Comparison of ENCODE assay signal across 15 mouse cellular contexts in the genomic region with DNA sequence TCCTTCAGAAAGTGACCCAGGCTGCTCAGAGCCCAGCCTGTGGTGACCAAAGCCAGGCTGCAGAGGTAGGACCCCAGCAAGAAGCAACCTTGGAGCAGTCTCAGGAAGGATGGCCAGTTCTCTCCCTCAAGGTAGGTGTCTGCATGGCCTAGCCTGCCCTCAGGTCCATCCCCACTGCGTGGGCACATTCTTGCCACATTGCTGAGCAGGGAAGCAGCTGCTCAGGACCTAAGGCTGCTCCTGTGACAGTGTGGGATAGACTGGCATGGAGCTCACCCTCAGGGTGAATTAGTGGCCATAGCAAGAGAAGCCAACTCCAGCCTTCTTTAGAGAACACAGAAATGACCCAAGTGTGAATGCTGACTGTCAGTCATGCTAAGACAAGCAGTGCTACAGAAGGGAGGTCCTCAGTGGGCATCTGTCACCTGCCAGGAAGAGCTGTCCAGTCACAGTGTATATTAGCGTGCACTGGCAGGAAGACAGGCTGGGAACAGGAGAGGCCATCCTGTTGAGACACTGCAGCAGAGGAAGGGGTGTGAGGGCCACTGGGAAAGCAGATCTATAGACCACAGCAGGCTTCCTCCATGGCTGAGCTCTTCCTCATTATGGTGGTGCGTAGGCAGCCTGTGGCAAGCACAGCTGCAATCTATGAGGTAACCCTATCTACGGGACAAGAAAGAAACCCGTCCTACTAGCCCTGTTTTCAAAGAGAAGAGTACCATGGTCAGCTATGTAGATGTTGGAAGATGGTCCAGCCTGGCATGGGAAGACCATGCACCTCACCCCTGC. TPM values are rescaled to one million over a fixed set of nuclear protein-coding genes. Genes with fewer than 3 reads are reported as not detected.
DNase-seq lines count a peak whose midpoint lies in the region; ATAC-seq lines count a peak whose summit lies in the region.
"Had no signal": no experiment of that assay in that cellular context is flagged by ENCODE, and none has a peak within 500 bp of the region (broad histone marks: within the 10 kb centered on the region; RNA-seq: fewer than 3 reads in every experiment).

No protein-coding gene starts in this region.

- H3K4me2 ChIP-seq in lung, embryonic 15.5 days, result no peak overlapping the region
- H3K4me2 ChIP-seq in forebrain, embryonic 12.5 days, result no peak overlapping the region
- H3K4me2 ChIP-seq in forebrain, embryonic 13.5 days, result no peak overlapping the region

- DNase-seq in heart, adult 9 months (ENCODE audit: low spot score in 2 of 2), result peak; percentile 4 to 16
- DNase-seq in heart, adult 8-10 months (ENCODE audit: low spot score), result no peak
- peak; percentile 4 for DNase-seq in MEL-GATA-1-ER (ENCODE audit: extremely low read depth, low read depth)
- no peak for DNase-seq in gastrocnemius, adult 8-10 months (ENCODE audit: low spot score in 2 of 2)
- DNase-seq: cerebellum, adult 2 months; heart, postnatal 4 days; kidney, adult 11 months had no signal

- no peaks in the 10 kb centered on the region for H3K36me3 ChIP-seq in lung, embryonic 15.5 days
- peaks cover 3% of the 10 kb centered on the region; the same call in 1 of the 2 replicates for H3K36me3 ChIP-seq in forebrain, embryonic 12.5 days (replicated peaks)
- H3K36me3 ChIP-seq in forebrain, embryonic 13.5 days (ENCODE audit: poor library complexity, severe bottlenecking), result 0 out of 2 replicates have a peak, but pooled peaks cover 9% of the 10 kb centered on the region
- H3K36me3 ChIP-seq: heart, embryonic 10.5 days had no signal

- no peaks in the 10 kb centered on the region for H3K27me3 ChIP-seq in lung, embryonic 15.5 days
- H3K27me3 ChIP-seq in forebrain, embryonic 12.5 days, result no peaks in the 10 kb centered on the region
- no peaks in the 10 kb centered on the region for H3K27me3 ChIP-seq in forebrain, embryonic 13.5 days

- H3K4me1 ChIP-seq in lung, embryonic 15.5 days, result peaks cover 5% of the 10 kb centered on the region; the same call in 1 of the 2 replicates
- peaks cover 7% of the 10 kb centered on the region for H3K4me1 ChIP-seq in forebrain, embryonic 12.5 days
- H3K4me1 ChIP-seq in forebrain, embryonic 13.5 days, result peaks cover 17% of the 10 kb centered on the region

- H3K4me3 ChIP-seq in lung, embryonic 15.5 days, result no peak overlapping the region
- H3K4me3 ChIP-seq in forebrain, embryonic 12.5 days (replicated peaks), result no peak overlapping the region
- no peak overlapping the region for H3K4me3 ChIP-seq in forebrain, embryonic 13.5 days
- H3K4me3 ChIP-seq: erythroblast, embryonic 14.5 days; heart, embryonic 10.5 days had no signal

- 76% methylated on average over 5 of the region's 5 CpGs for whole genome bisulfite sequencing in lung, embryonic 15.5 days
- 88% methylated on average over 5 of the region's 5 CpGs for WGBS in forebrain, embryonic 12.5 days
- 85% methylated on average over 5 of the region's 5 CpGs for WGBS in forebrain, embryonic 13.5 days

- 0 out of 2 replicates have a peak overlapping the region, but pooled peaks have one; percentile 6 for H3K27ac ChIP-seq in lung, embryonic 15.5 days
- no peak overlapping the region for H3K27ac ChIP-seq in forebrain, embryonic 12.5 days
- H3K27ac ChIP-seq in forebrain, embryonic 13.5 days, result no peak overlapping the region
- H3K27ac ChIP-seq: heart, embryonic 10.5 days; liver, embryonic 14.5 days had no signal

- no peak for ATAC-seq in lung, embryonic 15.5 days (ENCODE audit: borderline replicate concordance, extremely low read depth, low FRiP score, low TSS enrichment)
- peak; percentile 95 for ATAC-seq in megakaryocyte progenitor cell, adult 5-6 weeks (replicated peaks; ENCODE audit: poor library complexity)
- ATAC-seq in forebrain, embryonic 12.5 days (ENCODE audit: low FRiP score), result no peak
- ATAC-seq in forebrain, embryonic 13.5 days, result no peak

- no peaks in the 10 kb centered on the region for H3K9me3 ChIP-seq in lung, embryonic 15.5 days
- no peaks in the 10 kb centered on the region for H3K9me3 ChIP-seq in forebrain, embryonic 12.5 days
- no peaks in the 10 kb centered on the region for H3K9me3 ChIP-seq in forebrain, embryonic 13.5 days (replicated peaks)
- H3K9me3 ChIP-seq: G1E; heart, embryonic 10.5 days had no signal

- no peak overlapping the region for H3K9ac ChIP-seq in lung, embryonic 15.5 days
- no peak overlapping the region for H3K9ac ChIP-seq in forebrain, embryonic 12.5 days
- H3K9ac ChIP-seq in forebrain, embryonic 13.5 days, result no peak overlapping the region
- H3K9ac ChIP-seq: liver, embryonic 14.5 days had no signal

RNA-seq across cellular contexts. Expression of a gene that starts 5.2 kb away (rescaled TPM):
- 10 to 100 TPM; 10.6 to 13.3 (median 12.2) TPM for total RNA-seq in heart, adult 8-10 months (2022)
- polyA plus RNA-seq in lung, embryonic 15.5 days (2015; fragmentation: Nextera tagmentation; extraction: Ambion mirVana), result 54.1 and 56.2 TPM in 2 replicates
- 16.2 and 18.5 TPM in 2 replicates for total RNA-seq in megakaryocyte progenitor cell, adult 5-6 weeks (2015)
- total RNA-seq in megakaryocyte progenitor cell, adult 5-6 weeks (2017), result 18.2 and 24.9 TPM in 2 replicates
- polyA plus RNA-seq in forebrain, embryonic 12.5 days (2016; fragmentation: Nextera tagmentation; extraction: Ambion mirVana), result 53.3 and 58.4 TPM in 2 replicates
- 10 to 100 TPM in 3 of 4 experiments, 1 to 10 TPM in 1; 8.1 to 14.2 (median 12.0) TPM for total RNA-seq in gastrocnemius, adult 8-10 months (2022)
- polyA plus RNA-seq in forebrain, embryonic 13.5 days (2015; fragmentation: Nextera tagmentation; extraction: Ambion mirVana), result 64.1 and 75.8 TPM in 2 replicates

RNA-seq across cellular contexts. Expression of a gene that starts 28.4 kb away (rescaled TPM):
- total RNA-seq in heart, adult 8-10 months (2022), result not detected
- 0.31 TPM in 1 of 2 replicates, not detected in the other for polyA plus RNA-seq in lung, embryonic 15.5 days (2015; fragmentation: Nextera tagmentation; extraction: Ambion mirVana)
- total RNA-seq in megakaryocyte progenitor cell, adult 5-6 weeks (2015), result not detected in 2 replicates
- not detected in 2 replicates for total RNA-seq in megakaryocyte progenitor cell, adult 5-6 weeks (2017)
- polyA plus RNA-seq in forebrain, embryonic 12.5 days (2016; fragmentation: Nextera tagmentation; extraction: Ambion mirVana), result not detected in 2 replicates
- total RNA-seq in gastrocnemius, adult 8-10 months (2022), result not detected
- polyA plus RNA-seq in forebrain, embryonic 13.5 days (2015; fragmentation: Nextera tagmentation; extraction: Ambion mirVana), result not detected in 2 replicates
- total RNA-seq: heart, postnatal 4 days had no signal
- polyA plus RNA-seq: cerebellum, adult 2 months; erythroblast, embryonic 14.5 days; heart, embryonic 10.5 days had no signal

RNA-seq across cellular contexts. Expression of a gene that starts 30.7 kb away (rescaled TPM):
- 10 to 100 TPM; 14.2 to 20.0 (median 16.6) TPM for total RNA-seq in heart, adult 8-10 months (2022)
- polyA plus RNA-seq in lung, embryonic 15.5 days (2015; fragmentation: Nextera tagmentation; extraction: Ambion mirVana), result 150 and 167 TPM in 2 replicates
- total RNA-seq in megakaryocyte progenitor cell, adult 5-6 weeks (2015), result 25.2 and 30.1 TPM in 2 replicates
- 18.9 and 19.3 TPM in 2 replicates for total RNA-seq in megakaryocyte progenitor cell, adult 5-6 weeks (2017)
- 124 and 125 TPM in 2 replicates for polyA plus RNA-seq in forebrain, embryonic 12.5 days (2016; fragmentation: Nextera tagmentation; extraction: Ambion mirVana)
- 10 to 100 TPM; 10.0 to 12.9 (median 12.7) TPM for total RNA-seq in gastrocnemius, adult 8-10 months (2022)
- 134 and 142 TPM in 2 replicates for polyA plus RNA-seq in forebrain, embryonic 13.5 days (2015; fragmentation: Nextera tagmentation; extraction: Ambion mirVana)

RNA-seq across cellular contexts. Expression of a gene that starts 37.8 kb away (rescaled TPM):
- not detected for total RNA-seq in heart, adult 8-10 months (2022)
- 30.2 and 33.8 TPM in 2 replicates for polyA plus RNA-seq in lung, embryonic 15.5 days (2015; fragmentation: Nextera tagmentation; extraction: Ambion mirVana)
- total RNA-seq in megakaryocyte progenitor cell, adult 5-6 weeks (2015), result not detected in 2 replicates
- total RNA-seq in megakaryocyte progenitor cell, adult 5-6 weeks (2017), result not detected in 2 replicates
- polyA plus RNA-seq in forebrain, embryonic 12.5 days (2016; fragmentation: Nextera tagmentation; extraction: Ambion mirVana), result 1.8 and 2.4 TPM in 2 replicates
- total RNA-seq in gastrocnemius, adult 8-10 months (2022), result not detected
- polyA plus RNA-seq in forebrain, embryonic 13.5 days (2015; fragmentation: Nextera tagmentation; extraction: Ambion mirVana), result 1.5 TPM in 1 of 2 replicates, not detected in the other
- total RNA-seq: G1E; heart, postnatal 4 days had no signal
- polyA plus RNA-seq: erythroblast, embryonic 14.5 days; G1E had no signal

RNA-seq across cellular contexts. Expression of a gene that starts 44.1 kb away (rescaled TPM):
- 10 to 100 TPM; 11.1 to 19.2 (median 14.7) TPM for total RNA-seq in heart, adult 8-10 months (2022)
- polyA plus RNA-seq in lung, embryonic 15.5 days (2015; fragmentation: Nextera tagmentation; extraction: Ambion mirVana), result 53.5 and 60.3 TPM in 2 replicates
- total RNA-seq in megakaryocyte progenitor cell, adult 5-6 weeks (2015), result 45.8 and 48.9 TPM in 2 replicates
- total RNA-seq in megakaryocyte progenitor cell, adult 5-6 weeks (2017), result 17.3 and 23.4 TPM in 2 replicates
- polyA plus RNA-seq in forebrain, embryonic 12.5 days (2016; fragmentation: Nextera tagmentation; extraction: Ambion mirVana), result 80.2 and 83.5 TPM in 2 replicates
- 1 to 10 TPM; 4.4 to 7.8 (median 6.0) TPM for total RNA-seq in gastrocnemius, adult 8-10 months (2022)
- 88.1 and 102 TPM in 2 replicates for polyA plus RNA-seq in forebrain, embryonic 13.5 days (2015; fragmentation: Nextera tagmentation; extraction: Ambion mirVana)

Comparison
In these comparisons a context has a peak if more than half of its experiments do, and no peak if none do; other contexts are left out.
1. DNase-seq: peak in heart, adult 9 months (2 of 2) and MEL-GATA-1-ER (single experiment); none in heart, adult 8-10 months (single experiment) and gastrocnemius, adult 8-10 months (0 of 2).